Mouse (Mus musculus) common myeloid progenitor, adult 5-6 weeks (primary cell): ENCODE results near the gene Sync. TPM values are rescaled to one million over a fixed set of nuclear protein-coding genes. Genes with fewer than 3 reads are reported as not detected.
A peak's percentile ranks its signal among the peaks of the same experiment; 100 is the strongest.

Experiments
- ATAC-seq: replicated peaks from 2 replicates; pipeline ENCODE4 v1.8.0; 2016; ENCODE audit warnings: low read depth, mild to moderate bottlenecking, moderate TSS enrichment, inconsistent platforms; ENCODE audit not compliant: poor library complexity, severe bottlenecking
- total RNA-seq: library from RNA; stranded (forward); fragments of 200-1000, 187-1606 nt; gene quantifications from 2 replicates; pipeline ENCODE4 v1.2.3, GENCODE M21; 2017

Sync gene
- total RNA-seq, 1 experiment from 2014 or later, result not detected

DNA sequence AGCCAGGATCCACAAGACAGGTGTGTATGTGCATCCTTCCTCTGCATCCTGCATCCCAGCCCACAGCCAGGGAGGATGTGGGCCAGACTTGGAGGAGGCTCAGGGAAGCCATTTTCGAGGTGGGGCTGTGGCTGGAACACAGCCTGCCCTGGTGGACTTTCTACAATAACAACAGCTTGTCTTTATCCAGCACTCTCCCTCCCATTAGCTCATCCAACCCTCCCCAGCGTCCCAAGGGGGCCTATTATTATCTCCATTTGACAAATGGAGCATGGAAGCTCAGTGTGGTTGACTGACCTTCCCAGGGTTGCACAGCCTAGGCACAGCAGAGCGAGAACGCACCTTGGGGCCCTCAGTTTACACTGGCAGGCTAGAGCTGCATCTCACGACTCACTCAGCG, 26.7 kb upstream of the Sync start:
- ATAC-seq, result no peak

DNA sequence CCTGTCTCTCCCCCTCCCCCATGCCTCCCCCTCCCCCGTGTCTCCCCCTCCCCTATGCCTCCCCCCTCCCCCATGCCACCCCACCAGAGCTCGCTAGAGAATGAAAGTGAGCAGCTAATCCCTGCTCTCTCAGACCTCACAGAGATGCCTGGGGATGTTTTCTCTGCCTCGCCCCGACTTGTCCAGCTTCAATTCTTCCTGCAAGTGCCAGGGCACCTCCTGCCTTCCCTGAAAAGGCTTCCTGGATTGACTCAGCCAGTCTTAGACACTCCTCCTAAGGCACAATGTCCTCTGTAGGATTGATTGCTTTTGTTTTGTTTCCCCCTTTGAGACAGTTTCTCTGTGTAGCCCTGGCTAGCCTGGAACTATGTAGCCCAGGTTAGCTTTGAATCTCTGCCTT, 26.2 kb upstream of the Sync start, which contains the start of gene C77080:
Gene C77080 (minus strand): TSS at position 209 of the 400 bp plus-strand sequence.
- ATAC-seq, result no peak

DNA sequence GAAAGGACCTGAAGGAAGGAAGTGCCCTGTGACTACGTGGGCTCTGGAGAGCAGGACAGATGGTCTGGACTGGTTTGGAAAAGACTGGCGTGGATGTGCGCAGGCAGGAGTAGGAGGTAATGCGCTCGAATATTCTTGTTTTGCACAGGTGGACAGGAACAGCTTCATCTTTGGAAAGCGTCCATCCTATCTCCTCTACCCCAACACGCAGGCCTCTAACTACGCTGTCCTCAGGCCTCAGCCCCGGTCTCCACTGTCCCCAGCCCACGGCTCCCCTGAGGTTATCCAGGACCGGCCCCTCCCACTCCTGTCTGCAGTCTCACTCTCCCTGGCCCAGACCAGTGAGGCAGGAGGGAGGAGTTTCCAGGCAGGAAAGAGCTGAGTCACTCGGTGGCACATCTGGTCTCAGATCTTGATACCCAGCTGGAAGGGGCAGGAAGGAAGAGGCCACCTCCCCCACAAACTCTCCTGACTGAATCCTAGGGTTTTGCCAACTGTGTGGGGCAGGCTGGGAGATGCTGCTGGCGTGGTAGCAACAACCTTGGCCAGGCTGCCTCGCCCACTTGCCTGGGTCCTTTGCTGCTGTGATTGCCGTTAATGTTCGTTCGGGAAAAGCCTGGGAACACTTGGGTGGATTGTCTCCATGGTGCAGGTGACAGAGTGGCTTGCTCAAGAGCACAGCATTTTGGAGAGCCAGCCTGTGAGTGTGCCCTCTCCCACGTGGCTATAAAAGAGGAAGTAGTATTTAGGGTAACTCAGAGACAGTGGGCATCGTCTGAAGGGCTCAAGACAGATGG, 24.0 kb upstream of the Sync start:
- peak; percentile 94 for ATAC-seq

DNA sequence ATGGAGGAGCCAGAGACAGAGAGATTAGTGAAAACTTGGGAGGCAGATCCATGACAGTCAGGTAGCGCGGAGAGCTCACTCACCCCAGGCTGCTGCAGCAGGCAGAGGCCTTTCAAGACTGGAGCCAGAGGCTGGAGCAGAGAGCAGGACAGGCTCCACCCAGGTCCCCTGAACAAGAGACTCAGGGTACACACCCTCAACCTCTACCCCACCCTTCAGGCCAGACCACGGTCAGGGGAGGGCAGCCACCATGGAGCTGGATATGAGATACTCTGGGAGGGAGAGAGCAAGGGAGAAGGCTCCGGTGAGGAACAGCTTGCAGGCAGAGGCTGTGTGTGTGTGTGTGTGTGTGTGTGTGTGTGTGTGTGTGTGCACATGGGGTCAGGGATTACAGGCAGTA, 21.2 kb upstream of the Sync start:
- no peak for ATAC-seq

DNA sequence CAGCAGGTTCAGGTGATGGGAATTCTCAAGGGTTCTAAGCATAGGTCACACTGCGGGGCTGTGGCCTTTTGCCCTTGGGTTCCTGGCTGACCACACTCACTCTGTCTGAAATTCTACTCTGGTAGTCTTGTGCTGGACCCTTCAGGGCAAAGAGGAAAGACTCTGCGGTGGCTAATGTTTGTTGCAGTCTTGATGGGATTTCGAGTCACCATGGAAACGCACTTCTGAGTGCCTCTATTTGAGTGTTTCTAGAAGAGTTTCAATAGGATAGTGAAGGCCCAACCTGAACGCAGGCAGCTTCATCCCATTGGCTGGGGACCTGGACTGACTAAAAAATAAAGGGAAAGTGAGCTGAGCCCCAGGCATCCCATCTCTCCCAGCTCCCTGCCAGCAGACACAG, 20.6 kb upstream of the Sync start:
- ATAC-seq, result no peak

DNA sequence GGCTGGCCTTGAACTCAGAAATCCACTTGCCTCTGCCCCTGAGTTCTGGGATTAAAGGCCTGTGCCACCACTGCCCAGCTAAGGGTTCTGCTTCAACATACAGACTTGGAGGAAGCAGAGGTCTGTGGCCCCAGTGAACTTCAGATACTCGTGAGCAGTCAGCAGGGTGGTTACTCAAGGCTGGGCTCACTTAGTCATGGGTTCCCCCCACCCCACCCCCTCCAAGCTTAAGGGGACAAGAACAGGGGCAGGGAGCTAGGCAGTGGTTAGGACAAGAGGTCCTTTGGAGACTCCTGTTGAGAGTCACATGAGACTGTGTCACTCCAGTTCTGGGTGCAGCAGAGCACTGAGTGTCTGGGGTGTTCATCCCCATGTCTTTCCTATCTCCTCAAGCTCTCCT, 18.7 kb upstream of the Sync start:
- no peak for ATAC-seq

DNA sequence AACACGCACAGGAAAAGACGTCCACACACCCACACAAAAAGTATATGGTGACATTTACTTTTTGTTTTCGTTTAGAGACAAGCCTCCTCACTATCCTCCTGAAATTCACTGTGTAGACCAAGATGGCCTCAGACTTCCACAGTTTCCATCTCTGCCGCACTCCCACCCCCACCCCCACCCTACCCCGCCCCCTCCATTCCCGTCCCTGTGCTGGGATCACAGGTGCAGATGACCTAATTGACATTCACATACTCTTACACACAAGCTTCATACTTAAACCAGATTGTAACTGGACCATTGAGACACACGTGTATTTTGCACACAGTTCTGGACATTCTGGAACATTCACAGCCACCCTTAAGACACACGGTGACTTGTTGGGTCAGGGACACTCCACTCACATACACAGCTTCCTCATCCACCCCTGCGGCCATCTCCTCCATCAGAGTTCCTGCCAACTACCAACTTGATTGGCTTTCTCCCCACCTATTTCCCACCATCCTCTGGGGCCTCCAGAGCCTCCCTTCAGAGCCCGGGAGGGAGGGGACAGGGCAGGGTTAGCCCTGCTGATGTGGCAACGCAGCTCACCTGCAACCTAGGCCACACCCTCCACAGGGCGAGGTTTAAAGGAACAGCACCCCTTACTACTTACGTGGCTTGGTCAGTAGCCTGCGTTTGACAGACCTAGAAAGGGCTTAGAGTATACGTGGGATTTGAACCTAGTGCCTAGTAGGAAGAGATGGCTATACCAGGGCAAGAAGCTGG, 15.2 kb upstream of the Sync start:
- ATAC-seq, result peak; percentile 27; the same call in 1 of the 2 replicates

DNA sequence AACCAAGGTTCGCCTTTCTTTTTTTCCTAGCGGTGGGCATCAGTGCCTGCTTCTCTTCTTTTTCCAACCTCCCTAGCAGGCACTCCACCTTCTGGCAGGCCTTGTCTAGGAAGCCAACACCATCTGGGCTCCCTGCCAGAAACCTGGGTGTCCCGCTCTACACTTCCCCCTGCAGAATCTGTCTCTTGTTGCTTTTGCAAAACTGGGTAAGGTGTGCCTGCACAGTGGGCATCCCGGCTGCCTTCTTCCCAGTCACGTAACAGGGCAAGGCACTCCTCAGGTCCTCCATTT, 14.7 kb upstream of the Sync start:
- peak; percentile 54 for ATAC-seq

DNA sequence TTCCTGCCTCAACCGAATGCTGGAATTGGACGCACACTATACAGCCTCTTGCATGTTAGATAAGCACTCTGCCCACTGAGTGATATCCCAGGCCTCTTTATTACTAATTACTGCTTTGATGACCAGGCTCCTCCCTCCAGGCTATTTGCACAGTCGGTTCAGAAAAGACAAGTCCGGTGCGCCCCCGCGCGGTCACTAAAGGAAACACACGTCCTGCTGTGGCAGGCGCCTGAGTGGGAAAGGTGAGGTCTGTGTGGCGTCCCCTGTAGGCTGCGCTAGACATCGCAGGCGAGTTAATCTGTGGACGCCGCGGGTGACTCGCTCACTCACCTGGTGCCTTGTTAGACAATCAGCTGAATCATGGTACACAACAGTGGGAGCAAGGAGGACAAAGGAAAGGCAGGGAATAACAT, 11.0 kb upstream of the Sync start:
- ATAC-seq, result peak; percentile 97

DNA sequence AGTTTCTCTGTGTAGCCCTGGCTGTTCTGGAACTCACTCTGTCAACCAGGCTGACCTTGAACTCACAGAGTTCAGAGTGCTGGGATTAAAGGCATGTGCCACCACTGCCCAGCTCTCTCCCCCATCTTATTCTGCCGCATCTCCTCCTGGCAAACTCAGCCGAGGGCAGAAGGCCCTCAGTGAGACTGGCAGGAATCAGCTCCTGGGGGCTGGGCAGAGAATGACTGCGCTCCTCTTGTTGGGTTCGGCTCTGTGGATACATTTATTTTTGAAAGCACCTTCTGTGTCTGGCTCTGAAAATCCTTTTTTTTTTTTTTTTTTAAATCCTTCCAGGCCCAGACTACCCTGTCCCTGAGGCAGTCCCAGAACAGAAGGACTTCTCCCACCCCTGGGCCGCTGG, 4.6 kb upstream of the Sync start:
- no peak for ATAC-seq

DNA sequence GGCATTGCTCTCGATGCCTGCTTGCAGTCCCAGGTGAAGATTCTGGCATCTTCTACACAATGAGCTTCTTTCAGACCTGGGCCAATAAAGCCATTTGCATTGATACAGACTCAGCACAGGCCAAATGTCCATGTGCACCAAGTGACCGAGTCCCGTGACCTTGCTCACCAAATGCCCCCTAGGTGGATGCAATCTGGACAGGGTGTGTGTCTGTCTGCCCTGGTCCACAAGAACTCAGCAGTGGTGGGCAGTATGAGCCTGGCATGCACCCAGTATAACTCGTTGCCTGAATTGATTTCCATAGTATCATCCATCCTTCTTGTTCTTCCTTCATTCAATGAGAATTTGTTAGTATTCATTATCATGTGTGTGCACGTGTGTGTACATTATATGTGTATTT, 4.2 kb upstream of the Sync start:
- ATAC-seq, result no peak

DNA sequence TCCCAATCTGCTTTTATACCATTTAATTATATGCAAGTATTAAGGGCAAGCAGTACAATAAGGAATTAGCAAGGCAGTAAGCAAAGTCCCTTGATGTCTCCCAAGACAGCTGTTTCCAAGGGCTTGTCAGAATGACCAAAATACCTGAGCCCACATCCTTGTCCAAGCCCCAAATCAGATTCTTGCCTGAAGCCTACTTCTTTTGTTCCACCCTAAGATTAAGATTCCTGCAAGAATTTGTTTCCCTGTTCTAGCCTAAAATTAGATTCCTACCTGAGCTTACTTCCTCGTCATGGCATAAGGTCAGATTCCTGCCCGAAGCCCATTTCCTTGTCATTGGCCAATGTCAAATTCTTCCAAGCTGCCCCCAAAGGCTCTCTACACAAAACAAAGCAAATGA, 2.7 kb upstream of the Sync start:
- no peak for ATAC-seq

DNA sequence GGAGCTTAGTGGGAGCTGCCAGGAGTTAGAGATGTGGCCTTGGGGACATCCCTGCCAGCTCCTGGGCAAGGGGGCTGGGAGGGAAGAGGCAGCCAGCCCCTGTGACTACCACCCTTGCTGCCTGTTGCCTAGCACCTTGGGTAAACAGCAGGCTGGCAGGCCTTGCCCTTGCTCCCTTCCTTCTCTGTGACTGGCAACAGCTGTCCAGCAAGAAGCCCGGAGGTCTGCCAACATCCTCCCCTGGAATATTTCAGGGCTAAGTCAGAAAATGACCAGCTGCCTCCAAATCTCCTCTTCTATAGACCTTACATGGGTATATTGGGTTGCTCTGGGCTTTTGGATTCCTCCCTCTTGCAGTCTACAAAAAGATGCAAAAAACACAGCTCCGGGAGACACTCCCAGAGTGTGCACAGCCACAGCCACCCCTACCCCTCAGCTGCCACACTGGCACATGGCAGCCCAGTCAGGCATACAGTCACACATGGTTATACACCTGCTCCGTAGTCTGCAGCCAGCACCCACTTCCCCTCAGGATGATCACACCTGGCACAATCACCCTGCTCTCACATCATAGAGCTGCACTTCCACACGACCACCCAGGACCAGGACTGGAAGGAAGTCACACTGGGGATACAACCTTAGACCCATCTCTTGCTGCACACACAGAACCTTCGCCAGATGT, 1.3 kb upstream of the Sync start:
- 0 out of 2 replicates have a peak, but pooled peaks have one; percentile 10 for ATAC-seq

DNA sequence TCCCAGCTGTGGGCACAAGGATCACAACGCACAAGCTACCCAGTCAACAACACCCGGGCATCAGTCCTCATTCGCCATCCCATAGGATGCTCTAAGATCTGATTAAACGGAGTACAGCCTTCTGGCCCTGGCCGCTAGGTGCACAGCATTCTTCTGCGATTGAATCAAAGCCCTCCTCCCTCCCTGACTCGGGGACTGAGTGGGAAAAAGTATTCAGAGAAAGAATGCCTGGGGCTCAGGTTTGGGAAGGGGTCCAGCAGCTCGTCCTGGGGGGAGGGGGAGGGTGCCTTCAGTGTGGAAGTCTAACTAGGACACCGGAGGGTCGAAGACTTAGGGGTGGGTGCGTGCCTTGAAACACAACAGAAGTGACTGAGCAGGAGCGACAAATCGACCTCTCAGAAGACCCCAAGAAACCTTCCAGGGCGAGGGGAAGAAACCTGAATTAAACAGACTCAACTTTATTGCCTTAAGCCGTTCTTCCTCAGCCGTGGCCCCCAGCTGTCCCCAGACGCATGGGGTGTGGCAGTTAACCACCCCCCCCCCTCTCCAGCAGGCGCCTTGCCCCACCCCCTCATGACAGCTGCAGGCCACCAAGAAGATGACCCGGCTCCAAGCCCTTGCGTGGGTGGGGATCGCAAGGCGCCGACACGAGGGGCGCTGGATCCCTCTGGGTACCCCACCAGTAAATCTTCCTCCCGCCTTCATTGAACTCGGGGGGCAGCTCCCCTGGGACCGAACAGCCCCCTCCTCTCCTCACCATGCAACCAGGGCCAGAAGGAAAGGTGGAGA, 540 bp upstream of the Sync start:
- ATAC-seq, result peak; percentile 21; the same call in 1 of the 2 replicates

DNA sequence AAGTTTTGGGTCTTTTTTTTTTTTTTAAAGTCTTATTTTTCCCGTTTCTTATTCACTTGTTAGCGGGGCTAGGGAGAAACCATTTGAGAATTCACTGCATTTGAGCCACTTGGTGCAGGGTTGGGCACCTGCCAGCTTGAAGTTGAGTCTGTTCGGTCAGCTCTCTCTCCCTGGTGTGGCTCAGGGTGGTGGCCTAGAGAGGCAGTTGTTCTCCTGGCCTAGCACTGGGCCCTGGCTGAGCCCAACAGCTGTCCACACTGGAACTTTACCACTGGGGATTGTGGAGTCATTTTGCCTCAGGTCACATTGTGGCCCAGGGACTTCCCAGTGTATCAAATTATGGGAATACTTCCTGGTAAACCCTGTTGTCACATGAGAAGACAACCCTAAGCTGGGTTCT, 650 bp downstream of the Sync start:
- no peak for ATAC-seq

DNA sequence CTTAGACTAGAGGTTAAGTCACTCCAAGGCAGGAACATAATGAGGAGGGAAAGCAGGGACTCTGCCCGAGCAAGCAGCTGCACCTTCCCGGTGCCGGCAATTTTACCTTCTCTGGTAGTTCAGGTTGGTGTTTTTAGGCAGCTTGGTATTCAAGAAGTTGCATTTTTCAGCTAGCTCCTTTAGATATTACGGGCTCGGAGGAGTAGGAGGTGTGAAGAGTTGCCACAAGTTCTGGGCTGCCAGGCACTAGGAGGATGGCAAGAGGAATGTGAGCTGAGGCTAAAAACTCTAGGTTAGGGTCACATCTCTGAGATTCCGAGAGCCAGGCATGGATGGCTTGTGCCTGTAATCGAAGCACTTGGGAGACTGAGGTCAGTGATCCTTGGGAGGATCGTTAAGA, 2.3 kb downstream of the Sync start:
- no peak for ATAC-seq

DNA sequence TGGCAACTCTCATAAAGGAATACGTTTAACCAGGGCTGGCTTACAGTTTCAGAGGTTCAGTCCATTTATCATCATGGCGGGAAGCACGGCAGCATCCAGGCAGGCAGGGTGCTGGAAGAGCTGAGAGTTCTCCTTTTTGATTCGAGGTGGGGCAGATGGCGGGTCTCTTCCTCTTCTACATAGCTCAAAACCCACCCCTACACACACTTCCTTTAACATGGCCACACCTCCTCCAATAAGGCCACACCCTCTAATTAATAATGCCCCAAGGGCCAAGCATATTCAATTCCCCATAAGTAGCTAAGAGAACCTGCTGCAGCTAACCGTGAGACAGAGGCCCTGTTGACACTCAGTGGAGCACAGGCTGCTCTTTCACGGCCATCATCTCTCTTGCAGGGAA, 5.4 kb downstream of the Sync start:
- no peak for ATAC-seq

DNA sequence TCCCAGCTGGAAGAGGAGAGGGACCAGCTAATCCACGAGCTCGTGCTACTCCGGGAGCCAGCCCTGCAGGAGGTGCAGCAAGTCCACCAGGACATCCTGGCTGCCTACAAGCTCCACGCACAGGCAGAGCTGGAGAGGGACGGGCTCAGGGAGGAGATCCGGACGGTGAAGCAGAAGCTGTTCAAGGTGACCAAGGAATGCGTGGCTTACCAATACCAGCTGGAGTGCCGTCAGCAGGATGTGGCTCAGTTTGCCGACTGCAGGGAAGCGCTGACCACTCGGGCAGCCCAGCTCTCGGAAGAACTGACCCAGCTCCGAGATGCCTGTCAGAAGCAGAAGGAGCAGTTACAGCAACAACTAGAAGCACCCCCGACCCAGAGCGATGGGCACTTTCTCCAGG, 6.3 kb downstream of the Sync start:
- ATAC-seq, result no peak

DNA sequence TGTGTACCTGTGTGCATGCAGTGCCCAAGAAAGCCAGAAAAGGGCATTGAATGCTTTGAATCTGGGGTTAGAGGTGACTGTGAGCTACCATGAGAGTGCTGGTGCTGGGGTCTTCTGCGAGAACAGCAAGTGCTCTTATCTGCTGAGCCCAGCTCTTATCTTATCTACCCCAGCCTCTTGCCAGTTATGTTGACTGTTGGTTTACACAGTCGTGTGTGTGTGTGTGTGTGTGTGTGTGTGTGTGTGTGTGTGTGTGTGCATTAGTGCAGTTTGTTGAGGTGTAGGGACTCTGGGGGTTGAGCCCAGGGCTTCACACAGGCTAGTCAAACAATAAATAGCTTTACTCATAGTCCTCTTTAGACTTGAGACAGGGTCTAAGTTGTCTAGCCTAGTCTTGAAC, 7.8 kb downstream of the Sync start:
- ATAC-seq, result peak; percentile 43; the same call in 1 of the 2 replicates

DNA sequence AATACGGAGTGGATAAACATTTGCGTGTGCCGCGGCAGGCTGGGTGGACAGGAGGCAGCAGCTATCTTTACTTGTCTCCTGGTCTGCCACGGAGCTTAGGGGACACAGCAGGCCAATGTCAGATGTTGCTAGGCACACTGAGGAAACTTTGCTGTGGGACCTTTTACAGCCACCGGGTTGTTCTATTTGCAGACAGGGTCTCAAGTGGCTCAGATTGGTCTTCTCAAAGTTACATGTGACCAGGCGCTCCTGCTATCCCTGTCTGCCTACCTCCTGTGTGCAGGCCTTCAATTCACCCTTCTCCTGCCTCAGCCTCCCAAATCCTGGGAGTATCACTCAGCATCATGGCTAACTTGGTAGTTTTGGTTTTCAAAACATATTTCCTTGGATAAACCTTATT, 8.6 kb downstream of the Sync start:
- no peak for ATAC-seq
